Mouse (Mus musculus) embryonic stem cell, embryonic (primary cell): ENCODE measurements at regions not wholly inside any gene's neighbourhood (a gene's known extent, or its start where the extent isn't known, plus 50 kb on each side); places are given as distances from the start of the nearest gene placed in this dataset.

Experiments used
- CTCF ChIA-PET, 4 experiments: fragments of 300-600 bp in 2 of 4; fragments of 350-600 bp in 2 of 4; sonication (Branson Sonifier 250); formaldehyde crosslinking; loops; one replicate each; lab custom pipeline; 2022; ENCODE audit warnings: inconsistent platforms in 2 of 4; lab: Charles Lee
- POLR2A ChIA-PET, 4 experiments: fragments of 300-600 bp in 2 of 4; fragments of 350-600 bp in 2 of 4; sonication (Branson Sonifier 250); formaldehyde crosslinking; loops; one replicate each; lab custom pipeline; 2022; ENCODE audit warnings: antibody characterized with exemption in 4 of 4, inconsistent platforms in 1 of 4; lab: Charles Lee

DNA sequence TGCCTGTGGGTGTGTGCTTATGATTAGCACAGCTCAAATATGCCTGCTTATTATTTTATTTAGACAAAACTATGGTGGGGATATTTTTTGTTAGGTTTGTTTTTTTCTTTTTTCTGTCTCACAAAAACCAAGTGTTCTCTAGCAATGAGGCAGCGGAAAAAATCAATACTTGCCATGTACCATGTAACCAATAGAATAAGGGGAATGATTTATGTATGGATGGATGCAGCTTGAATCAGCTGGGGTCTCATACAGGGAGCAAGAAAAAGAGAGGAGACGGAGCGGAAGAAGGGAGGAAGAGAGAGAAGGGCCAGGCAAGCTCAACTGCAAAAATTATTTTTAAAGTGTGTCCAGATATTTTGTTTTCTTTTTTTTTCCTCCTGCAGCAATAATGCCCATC is 97.2 kb upstream of the Ccdc85a start:
- POLR2A ChIA-PET: interaction anchor here in 1 of 4 experiments (1.0 kb wide), 1 partner anchor 16 kb away, joined by 3 read pairs; no protein-coding TSS in a partner anchor
- CTCF ChIA-PET: no interaction called here

DNA sequence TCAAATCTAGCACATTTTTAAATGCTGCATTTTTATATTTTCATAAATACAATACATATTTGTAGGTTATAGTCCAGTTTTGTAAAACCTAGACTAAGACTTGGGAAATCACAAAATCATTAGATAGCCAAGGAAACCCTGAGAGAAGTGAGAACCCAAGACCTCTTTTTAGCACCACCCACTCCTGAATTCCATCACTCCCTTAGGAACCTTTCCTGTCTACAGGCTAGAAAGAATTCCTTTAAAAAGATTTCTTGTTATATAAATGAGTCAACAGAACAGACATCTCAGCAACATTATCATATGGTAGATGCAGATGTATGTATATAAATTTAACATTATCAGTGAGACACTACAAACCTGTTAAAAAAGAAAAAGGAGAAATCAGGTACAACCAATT is 86.6 kb upstream of the Ccdc85a start:
- ChIA-PET CTCF (no interaction called here), POLR2A (interaction anchor here in 1 of 4 experiments (0.8 kb wide), 1 partner anchor 16 kb away, joined by 3 read pairs; no protein-coding TSS in a partner anchor)

DNA sequence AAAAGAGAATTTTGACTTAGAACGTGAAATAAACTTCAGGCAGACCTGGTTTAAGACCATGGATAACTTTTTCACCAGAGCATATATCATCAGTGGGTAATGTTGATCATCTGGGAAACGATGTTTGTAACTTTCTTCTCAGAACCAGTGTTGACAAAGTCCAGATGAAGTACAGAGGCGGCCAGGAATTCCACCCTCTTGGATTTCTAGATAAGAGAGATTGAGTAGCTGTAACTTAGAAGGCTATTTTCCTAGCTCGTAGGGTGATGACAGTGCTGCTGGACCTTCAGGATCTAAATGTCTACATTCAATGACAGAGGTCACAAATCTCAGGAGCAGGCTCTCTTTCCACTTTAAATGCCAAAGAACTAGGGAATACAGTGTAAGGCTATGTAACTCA is 85.2 kb upstream of the Ccdc85a start:
- CTCF ChIA-PET: no interaction called here
- POLR2A ChIA-PET: no interaction called here

GRCm38 (mm10) chr11:28660377-28660776 is 76.3 kb upstream of the Ccdc85a start:
- ChIA-PET POLR2A (no interaction called here), CTCF (no interaction called here)

- ChIA-PET CTCF (no interaction called here), POLR2A (no interaction called here)
Observed at GRCm38 (mm10) chr11:28655169-28655846, 71.2 kb upstream of the Ccdc85a start.

DNA sequence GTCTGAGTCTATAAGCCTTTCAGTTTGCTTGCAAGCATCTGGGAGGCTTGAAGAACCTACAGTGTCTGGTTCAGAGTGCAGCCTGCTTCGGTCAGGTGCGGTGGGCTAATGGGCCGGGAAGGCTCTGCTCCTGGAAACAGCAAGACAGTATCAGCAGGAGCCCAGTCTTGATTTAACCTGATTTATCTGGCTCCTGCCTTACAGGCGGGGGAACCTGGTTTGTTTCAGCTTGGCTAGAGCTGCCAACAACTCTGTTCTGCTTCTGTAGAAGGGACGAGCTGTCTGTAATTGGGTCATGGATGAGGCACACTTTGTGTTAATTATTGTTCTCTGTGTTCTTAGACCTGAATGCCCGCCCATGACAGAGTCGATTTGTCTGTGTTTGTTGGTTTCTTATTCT is 65.3 kb upstream of the Ccdc85a start:
- ChIA-PET CTCF (no interaction called here), POLR2A (no interaction called here)

- ChIA-PET CTCF (no interaction called here), POLR2A (interaction anchor here in 1 of 4 experiments (1.0 kb wide), 1 partner anchor 9 kb away, joined by 4 read pairs; no protein-coding TSS in a partner anchor)
Observed at GRCm38 (mm10) chr11:28648916-28649315, 64.8 kb upstream of the Ccdc85a start.

DNA sequence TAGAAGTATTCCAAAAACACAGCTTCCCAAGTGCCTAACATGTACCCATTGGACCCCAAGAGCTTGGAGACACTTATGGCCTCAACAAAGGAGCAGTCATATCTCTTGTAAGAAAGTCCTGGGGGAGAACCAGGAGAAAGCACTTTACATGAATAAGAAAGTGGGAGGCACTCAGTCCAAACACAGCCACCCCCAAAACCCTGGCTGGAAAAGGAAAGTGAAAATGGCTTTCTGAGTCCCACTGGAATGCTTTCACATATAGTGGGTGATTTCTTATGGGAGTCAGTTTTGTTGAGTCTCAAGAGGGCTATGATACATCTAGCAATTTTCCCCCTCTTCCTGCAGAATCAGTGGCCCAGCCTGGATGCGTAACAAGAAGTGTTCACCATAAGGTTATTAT is 55.0 kb upstream of the Ccdc85a start:
- ChIA-PET CTCF (no interaction called here), POLR2A (interaction anchor here in 2 of 4 experiments (0.6 to 0.7 kb wide), 2 partner anchors 435 to 1456 kb away, joined by 4 to 5 read pairs; no protein-coding TSS in a partner anchor)

DNA sequence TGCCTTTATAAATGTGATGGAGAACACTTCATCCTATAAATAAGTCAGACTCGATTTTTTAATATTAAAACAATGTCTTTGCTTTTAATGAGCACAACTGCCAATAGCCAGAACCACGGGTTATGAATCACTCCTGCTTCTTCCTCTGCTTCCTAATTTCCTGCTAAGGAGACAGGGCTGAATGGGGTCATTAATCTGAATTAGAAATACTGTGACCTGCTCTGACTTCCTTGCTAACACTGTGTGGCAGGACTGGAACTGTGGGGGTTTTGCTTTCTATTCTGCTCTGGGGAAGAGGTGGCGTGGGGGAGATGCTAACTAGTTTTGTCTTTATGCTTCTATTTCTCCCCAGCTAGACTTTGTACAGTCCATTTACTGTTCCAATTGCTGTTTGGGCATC is 52.6 kb upstream of the Ccdc85a start:
- CTCF ChIA-PET: no interaction called here
- POLR2A ChIA-PET: no interaction called here
